Mouse (Mus musculus): Measurements from ENCODE around the gene Glb1l2.

Glb1l2 gene

DNA sequence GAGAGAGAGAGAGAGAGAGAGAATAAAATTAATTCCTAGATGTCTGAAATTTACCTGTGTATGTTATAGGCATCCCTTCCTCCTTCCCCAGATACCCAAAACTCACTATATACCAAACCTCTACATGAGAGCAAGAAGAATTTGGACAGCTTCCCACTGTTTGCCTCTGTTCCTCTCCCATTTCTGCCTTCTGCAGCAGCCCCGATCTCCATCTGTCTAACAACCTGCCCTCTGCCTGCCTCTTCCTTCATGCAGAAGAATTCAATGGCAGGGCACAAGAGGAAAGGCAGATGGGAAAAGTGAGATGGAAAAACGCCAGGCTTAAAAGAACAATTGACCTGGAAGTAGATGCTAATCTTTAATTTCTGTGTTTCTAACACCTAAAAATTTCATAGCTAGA, 77.7 kb downstream of the Glb1l2 start:
- DNase-seq: no peak

DNA sequence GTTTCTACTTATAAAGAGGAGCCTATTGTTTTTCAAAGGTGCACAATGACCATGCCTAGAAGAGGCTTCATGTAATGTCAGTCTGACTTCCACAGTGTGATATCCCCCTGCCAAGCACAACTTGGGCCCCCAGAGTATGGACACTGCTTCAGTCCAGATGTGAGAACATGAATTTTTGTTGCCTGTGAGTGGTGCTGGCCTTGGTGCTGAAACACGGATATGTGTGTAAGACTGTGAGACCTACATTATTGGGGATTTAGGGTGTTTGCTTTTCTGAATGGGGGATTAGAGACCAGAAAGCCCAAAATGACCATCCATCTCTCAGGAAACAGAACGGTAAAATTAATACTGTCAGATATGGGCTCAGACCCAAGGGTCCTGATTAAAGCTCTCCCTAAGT, 78.8 kb downstream of the Glb1l2 start:
- no peak for DNase-seq

DNA sequence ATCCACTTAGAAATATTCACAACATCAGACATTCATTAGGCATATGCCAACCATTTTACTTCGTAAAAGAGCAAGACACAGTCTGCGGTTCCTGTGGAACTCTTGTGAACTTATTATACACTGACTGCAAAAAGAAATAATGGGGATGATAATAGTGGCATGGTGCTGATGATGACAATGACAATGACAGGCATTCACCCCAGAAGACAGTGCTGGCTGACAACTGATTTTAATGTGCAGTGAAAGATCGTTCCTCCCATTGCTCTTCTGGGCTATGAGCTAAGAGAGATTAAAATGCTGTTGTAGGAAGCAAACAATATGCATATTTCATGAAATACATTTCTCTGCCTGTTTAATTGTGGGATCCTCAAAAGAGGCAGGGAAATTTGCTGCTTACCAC, 80.6 kb downstream of the Glb1l2 start:
- DNase-seq: no peak

DNA sequence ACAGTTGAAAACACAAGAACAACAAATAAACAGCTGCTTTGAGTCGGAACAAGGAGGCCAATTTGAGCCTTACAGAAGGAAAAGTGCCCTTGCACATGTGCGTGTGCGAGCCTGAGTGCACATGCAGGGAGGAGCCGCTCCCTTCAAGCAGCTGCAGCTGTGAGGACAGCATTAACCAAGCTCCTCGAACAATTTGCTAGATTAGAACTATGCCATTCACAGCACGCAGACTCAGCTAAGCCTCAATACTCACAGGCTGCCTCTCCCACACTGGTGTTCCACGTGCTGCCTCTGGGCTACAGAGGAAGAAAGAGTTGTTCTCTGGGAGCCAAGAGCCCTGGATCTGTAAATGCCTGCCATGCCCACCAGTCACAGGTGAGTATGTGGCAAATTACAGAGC, 84.5 kb downstream of the Glb1l2 start:
- DNase-seq: no peak

DNA sequence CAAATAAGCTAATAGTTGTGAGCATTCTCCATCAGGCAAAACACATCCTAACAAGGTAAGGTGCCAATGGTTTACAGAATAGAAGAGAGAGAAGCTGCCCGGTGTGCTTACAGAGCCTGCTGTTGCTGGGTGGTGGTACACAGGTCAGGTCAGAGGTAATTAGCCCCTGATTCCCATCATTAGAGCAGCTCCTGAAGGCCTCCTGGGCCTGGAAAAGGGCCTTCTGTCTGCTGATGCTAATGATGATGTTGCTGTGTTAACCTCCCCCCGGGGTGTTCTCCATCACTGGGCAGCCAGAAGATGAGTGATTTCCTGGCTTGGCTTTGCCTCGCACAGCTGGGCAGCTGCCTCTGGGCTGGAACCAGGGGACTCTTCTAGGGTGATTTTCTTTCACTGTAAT, 87.9 kb downstream of the Glb1l2 start:
- DNase-seq: no peak

All from right cerebral cortex, adult 18-20 months (tissue).